Mouse (Mus musculus): ENCODE measurements around the gene Syce1l. TPM values are rescaled to one million over a fixed set of nuclear protein-coding genes. Genes with fewer than 3 reads are reported as not detected.

Gene Syce1l
- polyA plus RNA-seq, 1 experiment from 2014 or later: not detected

- 89% methylated on average over 1 of the region's 1 CpGs for WGBS
- H3K4me2 ChIP-seq: no peak overlapping the region
- ATAC-seq: no peak
Observed at GRCm38 (mm10) chr8:113676811-113677210, 33.8 kb downstream of the Syce1l start.

GRCm38 (mm10) chr8:113679361-113679760 is 36.3 kb downstream of the Syce1l start:
- no peaks in the 10 kb centered on the region for H3K4me1 ChIP-seq
- H3K9ac ChIP-seq: no peak overlapping the region
- H3K27ac ChIP-seq: no peak overlapping the region
- no peak for ATAC-seq
- no peaks in the 10 kb centered on the region for H3K9me3 ChIP-seq (replicated peaks)
- WGBS: 91% methylated on average over 3 of the region's 3 CpGs
- no peaks in the 10 kb centered on the region for H3K27me3 ChIP-seq
- no peaks in the 10 kb centered on the region for H3K36me3 ChIP-seq (ENCODE audit: poor library complexity, severe bottlenecking)
- no peak overlapping the region for H3K4me2 ChIP-seq
- no peak overlapping the region for H3K4me3 ChIP-seq

More at GRCm38 (mm10) chr8:113676811-113677210, 33.8 kb downstream of the Syce1l start:
- peaks cover 13% of the 10 kb centered on the region; the same call in 1 of the 2 replicates for H3K4me1 ChIP-seq
- H3K36me3 ChIP-seq (ENCODE audit: poor library complexity, severe bottlenecking): no peaks in the 10 kb centered on the region
- no peaks in the 10 kb centered on the region for H3K27me3 ChIP-seq
- H3K9me3 ChIP-seq (replicated peaks): no peaks in the 10 kb centered on the region
- H3K27ac ChIP-seq: no peak overlapping the region
- H3K9ac ChIP-seq: no peak overlapping the region
- no peak overlapping the region for H3K4me3 ChIP-seq

GRCm38 (mm10) chr8:113687889-113688542 is 45.0 kb downstream of the Syce1l start:
- H3K9me3 ChIP-seq (replicated peaks): no peaks in the 10 kb centered on the region
- no peaks in the 10 kb centered on the region for H3K27me3 ChIP-seq
- H3K4me3 ChIP-seq: no peak overlapping the region
- peaks cover 10% of the 10 kb centered on the region for H3K4me1 ChIP-seq
- no peak overlapping the region for H3K27ac ChIP-seq
- peak; percentile 24; the same call in 1 of the 2 replicates for ATAC-seq
- no peak overlapping the region for H3K4me2 ChIP-seq
- no peak overlapping the region for H3K9ac ChIP-seq
- 74% methylated on average over 17 of the region's 17 CpGs for WGBS
- H3K36me3 ChIP-seq (ENCODE audit: poor library complexity, severe bottlenecking): no peaks in the 10 kb centered on the region

DNA sequence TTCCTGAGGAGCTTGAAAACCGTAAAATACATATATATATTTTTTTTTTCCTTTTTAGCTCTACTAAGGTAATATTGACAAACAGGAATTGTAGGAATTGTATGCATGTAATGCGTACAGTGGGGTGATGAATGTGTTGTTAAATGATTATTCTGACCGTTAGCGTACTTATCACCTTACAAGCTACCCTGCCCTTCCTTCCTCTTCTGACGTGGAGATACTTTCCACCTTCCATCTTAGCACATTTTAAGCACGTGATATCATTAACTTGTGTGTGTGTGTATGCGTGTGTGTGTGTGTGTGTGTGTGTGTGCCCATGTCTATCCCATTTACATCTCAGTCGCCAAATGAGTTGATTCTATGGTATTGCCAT is 45.5 kb downstream of the Syce1l start:
- Histone ChIP-seq H3K36me3 (ENCODE audit: poor library complexity, severe bottlenecking) (no peaks in the 10 kb centered on the region), H3K4me1 (peaks cover 10% of the 10 kb centered on the region), H3K27ac (no peak overlapping the region), H3K4me3 (no peak overlapping the region), H3K27me3 (no peaks in the 10 kb centered on the region), H3K9me3 (replicated peaks) (no peaks in the 10 kb centered on the region), H3K4me2 (no peak overlapping the region), H3K9ac (no peak overlapping the region)
- ATAC-seq: no peak
- 87% methylated on average over 8 of the region's 8 CpGs for WGBS

- WGBS: 63% methylated on average over 14 of the region's 14 CpGs
- Histone ChIP-seq H3K4me3 (no peak overlapping the region), H3K36me3 (ENCODE audit: poor library complexity, severe bottlenecking) (no peaks in the 10 kb centered on the region), H3K27me3 (no peaks in the 10 kb centered on the region), H3K9ac (no peak overlapping the region), H3K4me2 (no peak overlapping the region), H3K4me1 (peaks cover 10% of the 10 kb centered on the region), H3K9me3 (replicated peaks) (no peaks in the 10 kb centered on the region), H3K27ac (peak overlapping the region; percentile 19; the same call in 1 of the 2 replicates)
- ATAC-seq: 0 out of 2 replicates have a peak, but pooled peaks have one; percentile 33
Observed at GRCm38 (mm10) chr8:113691622-113692343, 48.8 kb downstream of the Syce1l start.

DNA sequence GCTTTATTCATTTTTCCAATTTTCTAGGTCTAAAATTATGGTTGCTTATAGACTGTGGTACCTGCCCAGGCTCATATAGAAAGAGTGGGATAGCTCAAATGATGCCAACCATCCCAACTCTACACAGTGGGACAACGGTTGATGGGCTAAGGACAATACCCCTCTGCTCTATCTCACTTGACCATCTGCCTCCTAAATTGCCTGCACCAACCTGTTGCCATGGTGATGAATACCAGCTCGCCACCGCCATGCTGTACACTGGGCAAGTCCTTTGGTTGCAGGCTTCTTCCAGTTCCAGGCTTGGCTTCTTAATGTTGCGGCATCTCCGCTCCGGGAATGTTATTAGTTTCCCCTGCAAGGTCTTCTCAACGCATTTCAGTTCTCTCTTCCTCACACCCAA is 62.0 kb downstream of the Syce1l start:
- no peak overlapping the region for H3K9ac ChIP-seq
- 63% methylated on average over 7 of the region's 7 CpGs for WGBS
- ATAC-seq: no peak
- H3K36me3 ChIP-seq (ENCODE audit: poor library complexity, severe bottlenecking): 0 out of 2 replicates have a peak, but pooled peaks cover 11% of the 10 kb centered on the region
- no peak overlapping the region for H3K4me2 ChIP-seq
- H3K9me3 ChIP-seq (replicated peaks): no peaks in the 10 kb centered on the region
- H3K4me3 ChIP-seq: no peak overlapping the region
- H3K27ac ChIP-seq: no peak overlapping the region
- H3K27me3 ChIP-seq: no peaks in the 10 kb centered on the region
- H3K4me1 ChIP-seq: peaks cover 6% of the 10 kb centered on the region

Other genes with a start within 250 kb of the Syce1l start
- 9.7 and 10.6 TPM in 2 replicates for gene Mon1b, start 7.6 kb upstream of the Syce1l start, polyA plus RNA-seq (2015; fragmentation: Nextera tagmentation; extraction: Ambion mirVana)
- gene Adamts18, start 205.5 kb downstream of the Syce1l start, polyA plus RNA-seq (2015; fragmentation: Nextera tagmentation; extraction: Ambion mirVana): 8.3 and 14.3 TPM in 2 replicates